Mouse (Mus musculus) stomach, postnatal 0 days (tissue): ENCODE data around the gene Smndc1.

Source experiments
- CTCF ChIP-seq: IDR thresholded peaks from 2 replicates; pipeline ENCODE4 v1.5.1; 2016; ENCODE audit warnings: antibody characterized with exemption, low read depth, mild to moderate bottlenecking, moderate library complexity
- EP300 ChIP-seq: optimal IDR thresholded peaks from 2 replicates; pipeline ENCODE3; 2016; ENCODE audit warnings: antibody characterized with exemption

DNA sequence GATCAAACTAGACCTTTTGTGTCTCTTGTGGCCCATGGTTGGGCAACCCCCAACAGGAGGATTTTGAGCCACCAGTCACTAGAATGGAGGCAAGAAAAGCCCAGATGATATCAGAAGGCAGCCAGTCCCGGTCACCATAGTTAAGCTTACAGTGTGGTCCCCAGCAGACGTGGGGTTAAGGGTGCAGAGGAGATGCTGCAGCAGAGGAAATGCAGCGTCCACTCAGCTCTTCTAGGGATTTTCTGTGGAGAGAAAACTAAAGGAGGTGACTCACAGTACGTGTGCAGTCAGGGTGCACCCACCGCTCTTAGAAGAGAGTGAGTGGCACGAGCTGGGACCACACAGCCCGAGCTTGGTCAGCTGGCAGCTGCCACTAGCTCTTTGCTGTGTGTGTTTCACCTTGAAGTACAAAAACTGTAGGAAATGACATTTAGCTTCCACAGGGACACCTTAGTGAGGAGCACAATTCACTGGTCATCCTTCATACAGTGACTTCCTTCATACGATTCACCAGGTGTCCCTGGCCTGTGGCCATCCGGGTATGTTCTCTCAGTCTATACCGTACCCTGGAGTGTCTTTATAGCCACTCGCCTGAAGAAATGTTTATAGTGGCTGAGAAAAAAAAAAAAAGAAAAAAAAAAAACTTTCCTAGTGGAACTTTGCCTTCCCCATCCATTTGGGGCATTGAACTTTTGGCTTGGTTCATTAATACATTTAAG is 24.2 kb downstream of the Smndc1 start:
- TF ChIP-seq CTCF (no peak), EP300 (no peak)
